Mouse (Mus musculus) hindbrain, embryonic 14.5 days (tissue): ENCODE results near the gene Znrf3. TPM values are rescaled to one million over a fixed set of nuclear protein-coding genes. Genes with fewer than 3 reads are reported as not detected.
A peak's percentile ranks its signal among the peaks of the same experiment; 100 is the strongest.

Experiments used
- ATAC-seq: fragments of 200-750 bp; cut with Nextera tagmentation; 2 replicates; pipeline ENCODE4 v1.8.0; 2017; ENCODE audit warnings: moderate number of reproducible peaks, mild to moderate bottlenecking, moderate TSS enrichment, moderate library complexity; ENCODE audit not compliant: low FRiP score
- DNase-seq: peaks from one replicate; pipeline ENCODE4 v3.0.0-alpha.2; 2015; ENCODE audit warnings: low spot score
- H3K27ac ChIP-seq: fragments of 300-500 bp; sonication (generic); 2 replicates; pipeline ENCODE4 v1.5.1; 2014; ENCODE audit warnings: mild to moderate bottlenecking, moderate library complexity
- H3K27me3 ChIP-seq: fragments of 300-500 bp; sonication (generic); 2 replicates; pipeline ENCODE4 v1.6.1; 2014; ENCODE audit warnings: mild to moderate bottlenecking, low read length, mixed read lengths; ENCODE audit not compliant: control insufficient read depth, insufficient read depth
- H3K36me3 ChIP-seq: fragments of 300-500 bp; sonication (generic); replicated peaks from 2 replicates; pipeline ENCODE4 v1.6.1; 2014; ENCODE audit not compliant: control insufficient read depth, insufficient read depth
- H3K4me1 ChIP-seq: fragments of 300-500 bp; sonication (generic); replicated peaks from 2 replicates; pipeline ENCODE4 v1.6.1; 2014; ENCODE audit warnings: antibody characterized with exemption, low read length, mixed read lengths; ENCODE audit not compliant: control insufficient read depth, insufficient read depth
- H3K4me2 ChIP-seq: fragments of 300-500 bp; sonication (generic); replicated peaks from 2 replicates; pipeline ENCODE4 v1.6.1; 2014; ENCODE audit warnings: mild to moderate bottlenecking, moderate library complexity
- H3K4me3 ChIP-seq: fragments of 300-500 bp; sonication (generic); replicated peaks from 2 replicates; pipeline ENCODE4 v1.5.1; 2014; ENCODE audit warnings: mild to moderate bottlenecking, low read length
- H3K9ac ChIP-seq: fragments of 300-500 bp; sonication (generic); 2 replicates; pipeline ENCODE4 v1.6.1; 2014
- H3K9me3 ChIP-seq: fragments of 300-500 bp; sonication (generic); 2 replicates; pipeline ENCODE4 v1.6.1; 2016; ENCODE audit warnings: low read length; ENCODE audit not compliant: control insufficient read depth
- WGBS: fragments of 180-500 bp; shearing (Covaris S2); extraction: QIAGEN DNeasy Blood & Tissue Kit; methylation state at CpG from one replicate; pipeline ENCODE4 v1.1.7; 2014; 5-methylcytosine and 5-hydroxymethylcytosine counted together
- polyA plus RNA-seq: library from polyadenylated mRNA; unstranded; fragments of >200 nt; fragmentation: Nextera tagmentation; extraction: Ambion mirVana; gene quantifications from 2 replicates; pipeline ENCODE4 v1.2.1, GENCODE M21; 2014

Gene Znrf3
- polyA plus RNA-seq, 1 experiment from 2014 or later, result 7.6 TPM

DNA sequence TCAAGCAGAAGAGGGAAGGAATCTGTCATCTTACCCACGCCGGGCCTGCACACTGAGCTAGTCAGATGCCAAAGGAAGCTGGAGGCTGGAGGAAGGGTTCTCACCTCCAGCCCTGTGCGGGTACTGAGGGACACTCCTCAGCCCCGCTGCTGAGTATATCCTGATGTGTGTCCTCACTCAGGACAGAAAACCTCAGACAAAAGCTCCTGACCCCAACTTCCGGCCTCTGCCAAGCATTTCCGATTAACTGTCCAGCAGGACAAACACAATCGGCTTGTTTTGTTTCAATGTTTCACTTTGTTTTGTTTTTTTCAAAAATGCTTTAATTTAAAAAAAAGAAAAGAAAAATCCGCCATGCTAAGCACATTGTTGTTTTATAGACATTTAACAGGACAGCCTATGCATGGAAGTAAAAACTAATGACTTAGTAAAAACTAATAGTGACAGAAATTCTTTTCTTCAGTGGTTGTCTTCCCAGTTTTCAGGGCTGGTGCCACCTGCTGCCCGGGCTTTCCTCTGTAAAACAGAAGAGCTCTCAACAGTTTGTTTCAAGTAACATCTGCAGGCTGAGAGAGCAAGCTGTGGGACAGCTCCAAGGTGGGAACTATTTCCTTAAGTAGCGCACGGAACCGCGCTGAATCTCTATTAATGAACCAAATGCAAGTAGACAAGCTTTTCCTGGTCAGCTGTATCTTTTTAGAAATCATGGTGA is 187.3 kb downstream of the Znrf3 start:
- H3K27me3 ChIP-seq, result no peaks in the 10 kb centered on the region
- no peaks in the 10 kb centered on the region for H3K9me3 ChIP-seq
- no peak overlapping the region for H3K4me2 ChIP-seq
- H3K36me3 ChIP-seq, result no peaks in the 10 kb centered on the region
- no peak overlapping the region for H3K4me3 ChIP-seq
- peaks cover 18% of the 10 kb centered on the region for H3K4me1 ChIP-seq
- no peak overlapping the region for H3K27ac ChIP-seq
- 83% methylated on average over 13 of the region's 13 CpGs for WGBS
- no peak for ATAC-seq
- no peak for DNase-seq
- no peak overlapping the region for H3K9ac ChIP-seq

DNA sequence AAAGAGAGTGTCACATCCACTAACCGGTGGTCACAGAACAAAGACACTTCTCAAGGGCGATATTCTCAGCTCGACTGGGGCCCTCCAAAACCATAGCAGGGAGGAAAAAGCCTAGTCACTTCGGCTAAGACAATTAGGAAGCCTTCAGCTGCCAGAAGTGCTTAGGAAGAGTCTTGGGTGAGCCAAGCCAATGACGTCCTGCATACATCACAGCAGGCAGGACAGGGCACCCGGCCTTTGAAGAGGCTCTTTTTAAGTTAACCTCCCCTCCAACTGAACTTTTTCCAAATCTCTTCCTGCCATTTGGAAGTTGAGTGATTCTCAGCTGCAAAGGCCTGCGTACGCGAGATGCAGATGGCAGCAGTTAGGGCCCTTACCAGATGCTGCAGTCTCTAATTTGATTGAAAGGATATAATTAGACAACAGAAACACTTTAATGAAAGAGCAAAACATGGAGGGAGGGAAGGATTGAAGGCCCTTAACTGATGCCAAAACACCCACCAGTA is 189.1 kb downstream of the Znrf3 start:
- Histone ChIP-seq H3K4me2 (no peak overlapping the region), H3K9me3 (no peaks in the 10 kb centered on the region), H3K36me3 (no peaks in the 10 kb centered on the region), H3K27me3 (no peaks in the 10 kb centered on the region), H3K4me1 (peaks cover 15% of the 10 kb centered on the region), H3K9ac (no peak overlapping the region), H3K4me3 (no peak overlapping the region), H3K27ac (no peak overlapping the region; the same call in 1 of the 2 replicates)
- WGBS, result 29% methylated on average over 9 of the region's 9 CpGs
- ATAC-seq, result 0 out of 2 replicates have a peak, but pooled peaks have one; percentile 31
- peak; percentile 27 for DNase-seq

DNA sequence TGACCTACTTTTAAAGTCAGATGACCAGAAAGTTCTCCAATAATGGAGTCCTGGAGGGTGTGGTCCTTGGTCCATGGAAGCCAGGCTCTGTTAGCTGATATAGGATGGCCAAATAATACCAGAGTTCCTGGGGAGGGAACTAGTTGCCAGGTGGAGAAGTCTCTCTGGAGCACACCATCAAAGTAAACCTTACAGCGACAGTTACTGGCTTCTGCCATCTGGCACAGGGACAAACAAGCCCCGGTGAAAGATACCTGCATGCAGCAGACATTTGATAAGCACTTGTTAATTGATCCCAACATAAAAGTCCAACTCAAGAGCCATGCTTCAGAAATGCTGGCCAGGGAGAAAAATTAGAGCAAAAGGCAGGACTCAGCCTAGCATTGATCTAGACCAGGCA is 190.6 kb downstream of the Znrf3 start:
- H3K27me3 ChIP-seq, result no peaks in the 10 kb centered on the region
- no peaks in the 10 kb centered on the region for H3K9me3 ChIP-seq
- H3K4me2 ChIP-seq, result no peak overlapping the region
- H3K27ac ChIP-seq, result no peak overlapping the region
- ATAC-seq (no peak), DNase-seq (no peak)
- no peaks in the 10 kb centered on the region for H3K36me3 ChIP-seq
- H3K4me3 ChIP-seq, result no peak overlapping the region
- H3K4me1 ChIP-seq, result peaks cover 12% of the 10 kb centered on the region; the same call in 1 of the 2 replicates
- WGBS, result 78% methylated on average over 2 of the region's 2 CpGs
- H3K9ac ChIP-seq, result no peak overlapping the region

DNA sequence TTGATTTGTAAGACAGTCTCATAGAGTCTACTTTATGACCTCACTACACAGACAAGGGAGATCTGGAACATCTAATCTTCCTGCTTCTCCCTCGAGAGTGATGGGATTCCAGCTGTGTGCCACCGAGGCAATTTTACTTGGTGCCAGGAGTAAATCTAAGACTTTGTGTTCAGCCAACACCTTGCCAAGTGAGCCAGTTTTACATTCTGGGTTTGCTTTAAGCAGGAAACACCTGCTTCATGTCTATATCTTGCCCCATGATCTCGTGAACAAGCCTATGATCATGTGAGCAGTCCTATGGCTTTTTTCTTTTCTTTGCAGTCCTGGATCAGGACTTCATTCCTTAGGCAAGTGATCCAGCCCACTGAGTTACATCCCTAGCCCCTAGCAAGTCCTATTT is 191.1 kb downstream of the Znrf3 start:
- no peak overlapping the region for H3K4me2 ChIP-seq
- no peak for DNase-seq
- H3K9ac ChIP-seq, result no peak overlapping the region
- 68% methylated on average over 3 of the region's 3 CpGs for WGBS
- H3K27ac ChIP-seq, result no peak overlapping the region
- H3K4me1 ChIP-seq, result peaks cover 12% of the 10 kb centered on the region; the same call in 1 of the 2 replicates
- no peaks in the 10 kb centered on the region for H3K27me3 ChIP-seq
- ATAC-seq, result no peak
- no peak overlapping the region for H3K4me3 ChIP-seq
- H3K36me3 ChIP-seq, result no peaks in the 10 kb centered on the region
- no peaks in the 10 kb centered on the region for H3K9me3 ChIP-seq

DNA sequence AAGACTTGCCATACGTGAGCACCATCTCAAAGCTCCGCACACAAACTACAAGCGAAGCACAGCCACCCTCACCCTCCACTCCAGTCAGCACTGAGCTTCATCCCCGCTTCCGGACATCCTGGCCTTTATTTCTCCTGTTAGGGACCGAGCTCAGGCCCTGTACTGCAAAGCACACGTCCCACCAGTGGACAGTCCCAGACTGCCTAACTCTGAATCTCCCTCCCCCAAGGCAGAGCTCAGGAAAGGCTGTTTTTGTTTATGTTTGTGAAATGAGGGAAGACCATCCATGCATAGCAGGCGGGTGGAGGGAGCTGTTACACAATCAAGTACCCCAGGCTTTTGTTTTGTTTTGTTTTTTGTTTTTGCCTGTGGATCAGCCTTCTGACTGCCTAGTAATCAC is 191.9 kb downstream of the Znrf3 start:
- H3K36me3 ChIP-seq, result no peaks in the 10 kb centered on the region
- DNase-seq (no peak), ATAC-seq (no peak)
- no peak overlapping the region for H3K9ac ChIP-seq
- H3K4me2 ChIP-seq, result no peak overlapping the region
- H3K27ac ChIP-seq, result no peak overlapping the region
- H3K27me3 ChIP-seq, result no peaks in the 10 kb centered on the region
- WGBS, result 80% methylated on average over 8 of the region's 8 CpGs
- no peaks in the 10 kb centered on the region for H3K9me3 ChIP-seq
- peaks cover 12% of the 10 kb centered on the region; the same call in 1 of the 2 replicates for H3K4me1 ChIP-seq
- no peak overlapping the region for H3K4me3 ChIP-seq

DNA sequence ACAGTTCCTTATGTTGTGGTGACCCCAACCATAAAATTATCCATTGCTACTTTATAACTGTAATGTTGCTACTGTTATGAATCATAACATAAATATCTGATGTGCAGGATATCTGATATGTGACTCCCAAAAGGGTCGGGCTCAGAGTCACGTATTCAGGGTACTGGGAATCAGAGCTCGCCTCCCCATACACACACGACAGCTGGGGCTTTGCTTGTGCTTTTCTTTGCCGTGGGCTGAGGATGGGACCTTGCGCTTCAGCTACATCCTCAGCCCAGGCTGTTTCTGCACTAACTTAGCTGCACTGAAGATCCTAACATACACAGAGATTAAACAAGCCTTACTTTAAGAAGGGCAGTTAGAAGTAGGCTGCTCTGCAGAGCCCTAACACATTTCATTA is 193.5 kb downstream of the Znrf3 start:
- no peak for DNase-seq
- no peak for ATAC-seq
- Histone ChIP-seq H3K27me3 (no peaks in the 10 kb centered on the region), H3K4me2 (no peak overlapping the region), H3K27ac (no peak overlapping the region), H3K9me3 (no peaks in the 10 kb centered on the region), H3K4me3 (no peak overlapping the region), H3K9ac (no peak overlapping the region), H3K4me1 (0 out of 2 replicates have a peak, but pooled peaks cover 3% of the 10 kb centered on the region), H3K36me3 (no peaks in the 10 kb centered on the region)
- WGBS, result 68% methylated on average over 6 of the region's 6 CpGs

DNA sequence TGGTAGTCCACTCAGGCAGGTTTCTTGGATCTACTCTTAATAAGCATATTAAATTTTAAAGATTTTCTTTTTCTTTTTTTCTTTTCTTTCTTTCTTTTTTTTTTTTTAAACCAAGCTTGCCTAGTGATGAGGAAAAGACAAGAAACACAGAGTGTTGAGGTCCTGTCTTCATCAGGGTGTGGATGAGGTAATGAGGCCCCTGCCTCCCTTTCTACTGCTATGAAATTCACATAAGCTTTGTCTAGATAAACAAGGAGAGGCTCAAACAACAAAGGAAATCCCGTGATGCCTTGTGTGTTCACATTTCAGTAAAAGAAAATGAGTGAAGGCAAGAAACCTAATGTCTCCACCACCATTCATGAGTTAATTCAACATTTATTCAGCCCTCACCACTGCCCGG is 196.4 kb downstream of the Znrf3 start:
- DNase-seq, result no peak
- H3K9me3 ChIP-seq, result no peaks in the 10 kb centered on the region
- H3K4me1 ChIP-seq, result no peaks in the 10 kb centered on the region
- no peak overlapping the region for H3K4me3 ChIP-seq
- no peak overlapping the region for H3K4me2 ChIP-seq
- H3K27ac ChIP-seq, result no peak overlapping the region
- no peak overlapping the region for H3K9ac ChIP-seq
- ATAC-seq, result no peak
- H3K36me3 ChIP-seq, result no peaks in the 10 kb centered on the region
- WGBS, result 10% methylated on average over 2 of the region's 2 CpGs
- H3K27me3 ChIP-seq, result no peaks in the 10 kb centered on the region

DNA sequence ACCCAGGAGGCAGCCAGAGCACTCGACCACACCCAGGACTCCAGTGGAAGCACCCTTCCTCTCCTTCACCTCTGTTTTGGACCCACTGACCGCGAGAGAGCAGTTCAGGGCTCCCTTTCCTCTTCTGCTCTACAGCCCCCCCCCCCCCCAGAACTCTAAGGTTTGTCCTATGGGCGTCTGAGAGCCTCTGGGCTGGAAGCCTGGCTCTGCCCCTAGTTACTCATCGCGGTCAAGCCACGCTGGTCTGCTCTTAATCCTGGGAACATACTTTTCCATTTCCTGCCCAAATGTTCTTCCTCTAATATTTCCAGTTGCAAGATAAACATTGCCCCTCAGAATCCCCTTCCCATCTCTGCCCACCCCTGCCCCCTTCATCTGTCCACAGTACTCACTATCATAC is 199.2 kb downstream of the Znrf3 start:
- H3K4me1 ChIP-seq, result no peaks in the 10 kb centered on the region

DNA sequence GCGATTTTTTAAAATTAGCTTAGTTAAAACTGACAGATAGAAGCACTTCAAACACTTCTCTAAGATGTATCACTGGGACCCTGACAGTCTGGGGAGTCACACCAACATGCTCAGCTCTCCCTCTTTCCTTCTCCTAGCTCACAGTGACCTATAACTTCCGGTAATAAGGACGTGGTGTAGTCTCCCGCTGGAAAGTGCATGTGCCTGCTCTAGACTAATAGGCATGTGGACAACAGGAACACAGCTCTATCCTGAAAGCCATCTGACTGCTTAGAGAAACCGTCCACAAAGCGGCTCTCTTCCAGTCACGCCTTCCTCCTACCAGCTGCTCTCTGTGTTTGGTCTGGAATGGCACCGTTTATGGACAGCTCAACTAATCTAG is 199.9 kb downstream of the Znrf3 start:
- Histone ChIP-seq H3K4me3 (no peak overlapping the region), H3K9ac (no peak overlapping the region), H3K4me1 (peaks cover 3% of the 10 kb centered on the region), H3K4me2 (no peak overlapping the region), H3K36me3 (no peaks in the 10 kb centered on the region), H3K27ac (peak overlapping the region; percentile 32; the same call in 1 of the 2 replicates), H3K9me3 (no peaks in the 10 kb centered on the region), H3K27me3 (no peaks in the 10 kb centered on the region)
- ATAC-seq, result no peak
- WGBS, result 69% methylated on average over 8 of the region's 8 CpGs
- DNase-seq, result no peak

More for the DNA sequence above, 199.2 kb downstream of the Znrf3 start:
- 87% methylated on average over 7 of the region's 7 CpGs for WGBS
- Histone ChIP-seq H3K4me2 (no peak overlapping the region), H3K27ac (no peak overlapping the region), H3K27me3 (no peaks in the 10 kb centered on the region), H3K36me3 (no peaks in the 10 kb centered on the region), H3K9ac (no peak overlapping the region), H3K4me3 (no peak overlapping the region), H3K9me3 (no peaks in the 10 kb centered on the region)
- DNase-seq (no peak), ATAC-seq (no peak)
